Mouse (Mus musculus): ENCODE measurements around the gene Myod1. TPM values are rescaled to one million over a fixed set of nuclear protein-coding genes. Genes with fewer than 3 reads are reported as not detected.
A peak's percentile ranks its signal among the peaks of the same experiment; 100 is the strongest.

The Myod1 gene
- not detected in 2 replicates for total RNA-seq (2021)
- long read RNA-seq = 0 reads

- no peak for DNase-seq
Measured at GRCm38 (mm10) chr7:46376172-46377007, at the start of gene Myod1. Myod1 (plus strand) TSS chr7:46376474.

GRCm38 (mm10) chr7:46327896-46328295 lies 48.4 kb upstream of the Myod1 start:
- DNase-seq = no peak

- DNase-seq = no peak
Measured at GRCm38 (mm10) chr7:46337397-46337796, 38.9 kb upstream of the Myod1 start.

- DNase-seq = no peak
Measured at GRCm38 (mm10) chr7:46339818-46340217, 36.5 kb upstream of the Myod1 start.

- DNase-seq = no peak
Measured at GRCm38 (mm10) chr7:46340295-46340694, 36.0 kb upstream of the Myod1 start.

GRCm38 (mm10) chr7:46341471-46341870 lies 34.8 kb upstream of the Myod1 start:
- DNase-seq = no peak

- DNase-seq = no peak
Measured at GRCm38 (mm10) chr7:46347692-46348091, 28.6 kb upstream of the Myod1 start.

- no peak for DNase-seq
Measured at GRCm38 (mm10) chr7:46348813-46349212, 27.5 kb upstream of the Myod1 start.

GRCm38 (mm10) chr7:46350119-46350702 lies 26.1 kb upstream of the Myod1 start:
- no peak for DNase-seq

GRCm38 (mm10) chr7:46352748-46353147 lies 23.5 kb upstream of the Myod1 start:
- no peak for DNase-seq

GRCm38 (mm10) chr7:46353216-46353615 lies 23.1 kb upstream of the Myod1 start:
- no peak for DNase-seq

GRCm38 (mm10) chr7:46353875-46354274 lies 22.4 kb upstream of the Myod1 start:
- no peak for DNase-seq

GRCm38 (mm10) chr7:46361776-46362175 lies 14.5 kb upstream of the Myod1 start:
- no peak for DNase-seq

GRCm38 (mm10) chr7:46364154-46364553 lies 12.1 kb upstream of the Myod1 start:
- no peak for DNase-seq

- no peak for DNase-seq
Measured at GRCm38 (mm10) chr7:46365810-46366209, 10.5 kb upstream of the Myod1 start.

GRCm38 (mm10) chr7:46371104-46371503 lies 5.2 kb upstream of the Myod1 start:
- no peak for DNase-seq

- peak; percentile 10 for DNase-seq
Measured at GRCm38 (mm10) chr7:46377008-46377346, 703 bp downstream of the Myod1 start.

GRCm38 (mm10) chr7:46378123-46378522 lies 1.8 kb downstream of the Myod1 start:
- peak; percentile 20 for DNase-seq

GRCm38 (mm10) chr7:46378983-46379382 lies 2.7 kb downstream of the Myod1 start:
- peak; percentile 63 for DNase-seq

- no peak for DNase-seq
Measured at GRCm38 (mm10) chr7:46380625-46381024, 4.4 kb downstream of the Myod1 start.

GRCm38 (mm10) chr7:46387430-46387829 lies 11.2 kb downstream of the Myod1 start:
- DNase-seq = no peak

GRCm38 (mm10) chr7:46389456-46390085 lies 13.3 kb downstream of the Myod1 start:
- DNase-seq = no peak

- no peak for DNase-seq
Measured at GRCm38 (mm10) chr7:46390226-46390625, 14.0 kb downstream of the Myod1 start.

Measured in adrenal gland, postnatal 25 days (tissue).